Mouse (Mus musculus) limb, embryonic 10.5 days (tissue): ENCODE measurements around the gene Pafah2. TPM values are rescaled to one million over a fixed set of nuclear protein-coding genes. Genes with fewer than 3 reads are reported as not detected.
A peak's percentile ranks its signal among the peaks of the same experiment; 100 is the strongest.

Experiments used
- DNase-seq: peaks from one replicate; pipeline ENCODE4 v3.0.0-alpha.2; 2017; ENCODE audit warnings: low spot score
- H3K27ac ChIP-seq: fragments of 300-500 bp; sonication (generic); 2 replicates; pipeline ENCODE4 v1.5.1; 2016; ENCODE audit warnings: mild to moderate bottlenecking
- H3K27me3 ChIP-seq: fragments of 300-500 bp; sonication (generic); 2 replicates; pipeline ENCODE4 v1.6.1; 2016; ENCODE audit warnings: low read depth, mild to moderate bottlenecking; ENCODE audit not compliant: poor library complexity, severe bottlenecking
- H3K36me3 ChIP-seq: fragments of 300-500 bp; sonication (generic); 2 replicates; pipeline ENCODE4 v1.6.1; 2016; ENCODE audit warnings: mild to moderate bottlenecking, moderate library complexity
- H3K4me1 ChIP-seq: fragments of 300-500 bp; sonication (generic); 2 replicates; pipeline ENCODE4 v1.6.1; 2016
- H3K4me3 ChIP-seq: fragments of 300-500 bp; sonication (generic); 2 replicates; pipeline ENCODE4 v1.5.1; 2016; ENCODE audit warnings: mild to moderate bottlenecking, moderate library complexity
- H3K9me3 ChIP-seq: fragments of 300-500 bp; sonication (generic); replicated peaks from 2 replicates; pipeline ENCODE4 v1.6.1; 2016; ENCODE audit warnings: mild to moderate bottlenecking
- WGBS: fragments of 180-500 bp; shearing (Covaris S2); methylation state at CpG from one replicate; pipeline ENCODE4 v1.1.7; 2016; 5-methylcytosine and 5-hydroxymethylcytosine counted together
- polyA plus RNA-seq: library from polyadenylated mRNA; unstranded; fragments of >200 nt; fragmentation: Nextera tagmentation; extraction: Ambion mirVana; gene quantifications from 2 replicates; pipeline ENCODE4 v1.2.1, GENCODE M21; 2016

The Pafah2 gene
- polyA plus RNA-seq, 1 experiment from 2014 or later: 8.6 TPM

- peaks cover 36% of the 10 kb centered on the region for H3K4me1 ChIP-seq
- H3K27ac ChIP-seq: no peak overlapping the region
- no peaks in the 10 kb centered on the region for H3K36me3 ChIP-seq
- H3K4me3 ChIP-seq: no peak overlapping the region
- WGBS: 47% methylated on average over 17 of the region's 17 CpGs
- H3K9me3 ChIP-seq: no peaks in the 10 kb centered on the region
- peaks cover 34% of the 10 kb centered on the region for H3K27me3 ChIP-seq
- no peak for DNase-seq
Measured at GRCm38 (mm10) chr4:134357461-134357771, 38.7 kb upstream of the Pafah2 start.

DNA sequence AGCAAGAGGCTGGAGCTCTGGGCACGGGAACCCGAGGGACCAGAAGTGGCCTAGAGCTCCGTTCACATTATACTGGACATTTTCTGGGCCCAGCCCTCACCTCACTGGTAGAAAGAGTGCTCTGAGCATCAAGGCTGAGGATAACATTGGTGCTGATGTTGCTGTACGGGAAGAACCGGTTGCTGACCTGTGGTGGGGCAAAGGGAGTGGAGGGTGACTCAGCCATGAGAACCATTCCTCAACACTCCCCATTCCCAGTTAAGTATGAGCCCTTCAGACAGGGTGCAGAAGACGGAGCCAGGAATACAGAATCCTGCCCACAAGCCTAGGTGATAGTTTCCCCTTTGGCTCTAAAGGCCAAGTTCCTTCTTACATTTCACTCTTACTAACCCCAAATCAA is 36.5 kb upstream of the Pafah2 start:
- Histone ChIP-seq H3K27me3 (peaks cover 38% of the 10 kb centered on the region), H3K4me3 (no peak overlapping the region), H3K27ac (no peak overlapping the region), H3K4me1 (peaks cover 45% of the 10 kb centered on the region), H3K9me3 (no peaks in the 10 kb centered on the region), H3K36me3 (no peaks in the 10 kb centered on the region)
- DNase-seq: no peak
- WGBS: 88% methylated on average over 6 of the region's 6 CpGs

GRCm38 (mm10) chr4:134361215-134361614 is 34.9 kb upstream of the Pafah2 start:
- WGBS: 26% methylated on average over 5 of the region's 5 CpGs
- peak; percentile 48 for DNase-seq
- Histone ChIP-seq H3K9me3 (no peaks in the 10 kb centered on the region), H3K4me3 (no peak overlapping the region), H3K27ac (0 out of 2 replicates have a peak overlapping the region, but pooled peaks have one; percentile 21), H3K36me3 (no peaks in the 10 kb centered on the region), H3K4me1 (peaks cover 47% of the 10 kb centered on the region), H3K27me3 (peaks cover 47% of the 10 kb centered on the region)

- H3K27ac ChIP-seq: 0 out of 2 replicates have a peak overlapping the region, but pooled peaks have one; percentile 43
- no peak for DNase-seq
- 68% methylated on average over 9 of the region's 9 CpGs for WGBS
- peaks cover 54% of the 10 kb centered on the region for H3K27me3 ChIP-seq
- peaks cover 39% of the 10 kb centered on the region for H3K4me1 ChIP-seq
- no peaks in the 10 kb centered on the region for H3K9me3 ChIP-seq
- H3K4me3 ChIP-seq: no peak overlapping the region
- H3K36me3 ChIP-seq: no peaks in the 10 kb centered on the region
Measured at GRCm38 (mm10) chr4:134362124-134362523, 34.0 kb upstream of the Pafah2 start.

- Histone ChIP-seq H3K27me3 (peaks cover 54% of the 10 kb centered on the region), H3K4me3 (0 out of 2 replicates have a peak overlapping the region, but pooled peaks have one; percentile 15), H3K4me1 (peaks cover 36% of the 10 kb centered on the region), H3K27ac (peak overlapping the region; percentile 27; the same call in 1 of the 2 replicates), H3K36me3 (no peaks in the 10 kb centered on the region), H3K9me3 (no peaks in the 10 kb centered on the region)
- no peak for DNase-seq
- WGBS: 29% methylated on average over 9 of the region's 9 CpGs
Measured at GRCm38 (mm10) chr4:134362586-134362985, 33.5 kb upstream of the Pafah2 start.

- H3K27me3 ChIP-seq: peaks cover 59% of the 10 kb centered on the region
- no peaks in the 10 kb centered on the region for H3K9me3 ChIP-seq
- peaks cover 38% of the 10 kb centered on the region for H3K4me1 ChIP-seq
- WGBS: 46% methylated on average over 5 of the region's 5 CpGs
- no peak for DNase-seq
- H3K36me3 ChIP-seq: no peaks in the 10 kb centered on the region
- no peak overlapping the region for H3K4me3 ChIP-seq
- no peak overlapping the region for H3K27ac ChIP-seq
Measured at GRCm38 (mm10) chr4:134365280-134365679, 30.8 kb upstream of the Pafah2 start.

- Histone ChIP-seq H3K36me3 (no peaks in the 10 kb centered on the region), H3K27me3 (peaks cover 81% of the 10 kb centered on the region), H3K4me1 (peaks cover 25% of the 10 kb centered on the region), H3K4me3 (peak overlapping the region; percentile 60), H3K9me3 (no peaks in the 10 kb centered on the region), H3K27ac (no peak overlapping the region)
- 1% methylated on average over 18 of the region's 18 CpGs for WGBS
- no peak for DNase-seq
Measured at GRCm38 (mm10) chr4:134370649-134371221, 25.4 kb upstream of the Pafah2 start.

DNA sequence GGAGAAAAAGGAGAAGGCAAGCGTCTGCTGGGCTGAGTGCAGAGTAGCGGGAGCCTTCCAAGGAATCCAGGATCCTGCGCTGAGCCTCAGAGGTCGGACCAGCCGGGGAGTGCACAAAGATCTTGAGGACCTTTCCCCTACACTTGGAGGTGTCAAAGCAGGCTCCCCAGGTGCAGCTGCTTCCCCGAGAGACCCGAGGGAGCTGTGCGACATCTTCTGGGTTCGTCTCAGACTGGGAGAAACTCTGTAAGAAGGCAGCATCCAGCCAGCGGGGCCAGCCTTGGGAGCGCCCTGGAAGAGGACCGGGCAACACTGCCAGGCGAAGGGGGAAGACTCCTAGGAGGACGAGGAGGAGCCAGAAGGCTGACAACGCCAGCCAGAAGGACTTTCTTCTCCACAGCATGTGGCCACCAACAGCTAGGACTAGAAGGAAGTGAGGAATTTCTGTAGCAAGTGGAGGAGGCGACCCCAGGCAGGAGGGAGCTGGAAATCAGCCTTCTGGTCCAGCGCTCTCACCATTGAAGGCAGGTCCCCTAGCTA is 24.7 kb upstream of the Pafah2 start:
- WGBS: 1% methylated on average over 17 of the region's 17 CpGs
- DNase-seq: no peak
- peaks cover 76% of the 10 kb centered on the region for H3K27me3 ChIP-seq
- H3K4me3 ChIP-seq: peak overlapping the region; percentile 60
- H3K36me3 ChIP-seq: no peaks in the 10 kb centered on the region
- H3K27ac ChIP-seq: no peak overlapping the region
- peaks cover 25% of the 10 kb centered on the region for H3K4me1 ChIP-seq
- no peaks in the 10 kb centered on the region for H3K9me3 ChIP-seq

DNA sequence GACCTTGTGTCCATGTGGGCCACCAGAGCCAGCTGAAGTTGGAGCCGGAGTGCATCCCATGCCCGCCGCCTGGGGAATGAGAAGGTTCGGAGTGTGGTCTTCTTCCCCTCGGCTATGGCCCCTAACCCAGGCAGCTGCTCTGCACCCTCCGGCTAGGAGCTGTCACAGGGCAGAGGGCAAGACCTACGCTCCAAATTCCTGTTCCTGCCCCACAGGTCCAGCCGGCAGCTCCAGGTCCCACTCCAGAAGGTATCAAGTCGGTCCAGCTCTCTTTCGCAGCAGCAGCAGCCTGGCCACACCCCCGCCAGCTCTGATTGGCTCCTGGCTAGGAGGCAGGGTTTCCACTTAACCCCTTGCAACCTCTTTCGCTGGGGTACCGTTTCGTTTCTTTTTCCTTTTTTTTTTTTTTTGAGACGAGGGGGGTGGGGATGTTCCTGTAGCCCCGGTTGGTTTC is 23.8 kb upstream of the Pafah2 start:
- DNase-seq: peak; percentile 78
- Histone ChIP-seq H3K4me3 (peak overlapping the region; percentile 60), H3K4me1 (peaks cover 25% of the 10 kb centered on the region), H3K27ac (no peak overlapping the region), H3K27me3 (peaks cover 66% of the 10 kb centered on the region), H3K9me3 (0 out of 2 replicates have a peak, but pooled peaks cover 2% of the 10 kb centered on the region), H3K36me3 (no peaks in the 10 kb centered on the region)
- under 1% methylated on average over 16 of the region's 16 CpGs for WGBS

GRCm38 (mm10) chr4:134373295-134373694 is 22.8 kb upstream of the Pafah2 start:
- 77% methylated on average over 8 of the region's 8 CpGs for WGBS
- Histone ChIP-seq H3K27me3 (peaks cover 57% of the 10 kb centered on the region), H3K9me3 (0 out of 2 replicates have a peak, but pooled peaks cover 2% of the 10 kb centered on the region), H3K27ac (no peak overlapping the region), H3K4me3 (no peak overlapping the region), H3K36me3 (no peaks in the 10 kb centered on the region), H3K4me1 (peaks cover 29% of the 10 kb centered on the region)
- no peak for DNase-seq

- no peak overlapping the region for H3K27ac ChIP-seq
- H3K4me3 ChIP-seq: no peak overlapping the region
- H3K4me1 ChIP-seq: peaks cover 37% of the 10 kb centered on the region
- H3K9me3 ChIP-seq: 0 out of 2 replicates have a peak, but pooled peaks cover 2% of the 10 kb centered on the region
- DNase-seq: no peak
- no peaks in the 10 kb centered on the region for H3K36me3 ChIP-seq
- WGBS: 64% methylated on average over 1 of the region's 1 CpGs
- H3K27me3 ChIP-seq: peaks cover 47% of the 10 kb centered on the region
Measured at GRCm38 (mm10) chr4:134374306-134374705, 21.8 kb upstream of the Pafah2 start.

DNA sequence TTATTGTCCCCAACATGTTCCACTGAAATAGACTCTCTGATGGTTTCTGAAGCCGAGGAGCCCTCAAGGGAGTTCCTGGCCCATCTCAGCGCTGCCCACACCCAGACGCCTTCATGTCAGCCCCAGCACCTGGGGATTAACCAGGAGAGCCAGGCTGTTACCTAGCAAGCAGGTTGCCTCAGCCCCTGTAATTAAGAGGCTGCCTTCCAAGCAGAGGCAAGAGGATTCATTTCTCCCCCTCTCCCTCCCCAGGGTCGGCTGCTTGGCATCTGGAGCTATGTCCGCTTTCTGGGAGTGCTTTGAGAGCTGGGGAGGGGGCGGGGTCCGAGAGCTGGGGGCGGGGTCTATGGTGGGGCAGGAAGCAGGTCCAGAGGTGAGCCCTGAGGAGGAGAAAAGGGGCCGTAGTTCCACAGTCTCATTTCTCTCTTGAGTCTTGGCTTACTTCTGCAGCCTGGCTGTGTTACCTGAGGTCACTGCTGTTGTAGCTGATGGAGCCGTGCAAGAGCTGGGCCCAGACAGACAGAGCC is 18.0 kb upstream of the Pafah2 start:
- no peaks in the 10 kb centered on the region for H3K36me3 ChIP-seq
- peaks cover 11% of the 10 kb centered on the region for H3K27me3 ChIP-seq
- WGBS: 34% methylated on average over 10 of the region's 10 CpGs
- no peak overlapping the region for H3K4me3 ChIP-seq
- peak overlapping the region; percentile 61; the same call in 1 of the 2 replicates for H3K27ac ChIP-seq
- DNase-seq: no peak
- H3K9me3 ChIP-seq: 0 out of 2 replicates have a peak, but pooled peaks cover 2% of the 10 kb centered on the region
- H3K4me1 ChIP-seq: peaks cover 12% of the 10 kb centered on the region

DNA sequence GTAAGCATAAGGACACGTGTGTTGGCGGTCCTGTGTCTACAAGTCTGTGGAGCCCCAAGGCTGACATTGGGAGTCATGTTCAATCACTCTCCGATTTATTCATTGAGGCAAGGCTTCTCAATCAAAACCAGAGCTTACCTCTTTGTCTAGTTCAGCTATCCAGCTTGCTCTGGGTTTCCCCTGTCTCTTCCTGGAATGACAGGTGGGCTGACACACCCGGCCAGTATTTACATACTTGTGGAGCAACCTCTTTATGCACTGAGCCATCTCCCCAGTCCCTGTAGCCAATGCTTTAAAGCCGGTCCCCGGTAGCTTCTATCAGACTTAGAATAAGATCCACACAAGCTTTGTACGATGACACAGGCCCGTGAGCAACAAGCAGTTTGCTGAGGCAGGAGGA is 16.6 kb upstream of the Pafah2 start:
- Histone ChIP-seq H3K27me3 (peaks cover 4% of the 10 kb centered on the region; the same call in 1 of the 2 replicates), H3K9me3 (0 out of 2 replicates have a peak, but pooled peaks cover 2% of the 10 kb centered on the region), H3K4me3 (no peak overlapping the region), H3K4me1 (peaks cover 12% of the 10 kb centered on the region), H3K36me3 (no peaks in the 10 kb centered on the region), H3K27ac (no peak overlapping the region)
- no peak for DNase-seq
- 85% methylated on average over 8 of the region's 8 CpGs for WGBS
